Mouse (Mus musculus) liver, postnatal 0 days (tissue): ENCODE results near the gene Pitpnm1.

Experiments
- CTCF ChIP-seq: sonication (generic); IDR thresholded peaks from 2 replicates; pipeline ENCODE4 v1.5.1; 2016; ENCODE audit warnings: antibody characterized with exemption, low read depth
- EP300 ChIP-seq: IDR thresholded peaks from 2 replicates; pipeline ENCODE4 v1.6.1; 2016; ENCODE audit warnings: antibody characterized with exemption, low read depth, mild to moderate bottlenecking

DNA sequence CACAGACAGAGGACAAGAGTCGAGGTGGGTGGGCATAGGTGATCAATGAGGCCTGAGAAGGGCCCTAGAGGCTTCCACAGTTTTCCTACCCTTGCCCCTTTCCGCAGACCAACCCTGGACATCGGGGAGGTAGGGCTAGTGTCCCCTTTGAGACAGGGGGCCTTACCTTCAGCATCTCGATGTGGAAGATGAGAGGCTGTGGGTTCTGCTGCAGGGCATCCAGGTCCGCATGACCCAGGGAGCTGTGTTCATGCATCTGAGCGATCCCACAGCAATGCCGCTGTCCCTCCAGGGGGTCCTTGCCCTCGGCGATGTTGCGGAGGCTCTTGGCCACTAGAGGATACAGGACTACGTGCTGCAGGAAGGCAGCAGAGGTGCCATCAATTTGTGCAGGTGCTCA is 16.0 kb downstream of the Pitpnm1 start:
- TF ChIP-seq CTCF (no peak), EP300 (no peak)
